Mouse (Mus musculus): ENCODE results near the gene Usp47. TPM values are rescaled to one million over a fixed set of nuclear protein-coding genes. Genes with fewer than 3 reads are reported as not detected.
A peak's percentile ranks its signal among the peaks of the same experiment; 100 is the strongest.

Usp47 gene
- polyA plus RNA-seq, 1 experiment = 6.7 TPM

DNA sequence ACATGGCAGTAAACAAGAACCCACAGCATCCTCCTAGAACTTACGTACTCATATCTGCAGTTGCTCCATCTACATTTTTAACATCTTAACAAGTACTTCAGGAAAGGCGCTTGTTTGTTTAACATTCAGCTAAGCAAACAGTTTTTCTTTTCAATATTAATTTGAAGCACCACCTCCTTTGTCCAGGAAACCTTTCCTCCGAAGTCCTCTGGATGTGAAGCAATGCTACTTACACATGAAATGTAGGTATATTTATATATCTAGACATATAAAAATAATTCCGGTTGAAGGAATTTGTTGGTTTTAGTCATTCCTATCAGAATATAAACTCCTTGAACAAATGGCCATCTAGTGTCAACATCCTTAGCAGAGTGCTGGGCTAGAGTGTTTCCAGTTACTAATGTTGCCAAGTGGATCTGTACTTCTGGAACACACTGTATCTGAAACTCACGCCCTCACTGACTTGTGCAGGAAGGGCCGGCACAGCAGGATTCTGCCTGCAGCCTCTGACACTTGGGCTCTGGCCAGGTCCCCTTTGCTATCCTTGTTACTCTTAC is 10.6 kb upstream of the Usp47 start:
- Histone ChIP-seq H3K4me1 (ENCODE audit: control insufficient read depth, insufficient read depth, insufficient read length, low read length) (no peaks in the 10 kb centered on the region), H3K27me3 (ENCODE audit: control insufficient read depth, insufficient read depth, low read length) (no peaks in the 10 kb centered on the region), H3K36me3 (ENCODE audit: control insufficient read depth, insufficient read depth, low read length) (no peaks in the 10 kb centered on the region), H3K27ac (ENCODE audit: insufficient read depth, low read depth, low read length) (no peak overlapping the region), H3K4me3 (ENCODE audit: low read depth, low read length) (no peak overlapping the region)
- 68% methylated on average over 6 of the region's 6 CpGs for WGBS
- TF ChIP-seq POLR2A (IDR thresholded peaks at IDR 0.05; ENCODE audit: low read depth, low read length) = no peak
- no peak for TF ChIP-seq CTCF (IDR thresholded peaks at IDR 0.05; ENCODE audit: extremely low read depth, insufficient read length, insufficient replicate concordance, low read depth, low read length)

DNA sequence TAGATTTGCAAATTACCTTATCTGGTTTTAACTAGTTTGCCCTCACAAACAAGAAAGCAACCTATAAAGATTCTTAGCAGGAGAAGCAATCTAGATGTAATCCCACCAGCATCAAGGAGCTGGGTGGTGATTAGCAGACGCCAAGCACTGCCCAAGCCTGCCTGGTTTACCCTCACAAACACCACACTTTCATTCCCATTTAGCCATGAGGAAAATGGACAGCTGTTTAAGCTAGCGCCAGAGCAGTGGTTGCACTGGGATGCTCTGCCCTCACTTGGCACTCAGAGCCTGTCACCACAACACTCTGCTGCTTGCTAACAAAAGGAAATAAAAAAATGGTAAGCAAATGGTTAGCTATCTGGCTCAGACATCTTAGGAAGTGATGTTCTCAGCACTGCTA is 9.2 kb upstream of the Usp47 start:
- TF ChIP-seq CTCF (IDR thresholded peaks at IDR 0.05; ENCODE audit: extremely low read depth, insufficient read length, insufficient replicate concordance, low read depth, low read length) (no peak), POLR2A (IDR thresholded peaks at IDR 0.05; ENCODE audit: low read depth, low read length) (no peak)
- Histone ChIP-seq H3K4me3 (ENCODE audit: low read depth, low read length) (no peak overlapping the region), H3K27me3 (ENCODE audit: control insufficient read depth, insufficient read depth, low read length) (no peaks in the 10 kb centered on the region), H3K27ac (ENCODE audit: insufficient read depth, low read depth, low read length) (no peak overlapping the region), H3K4me1 (ENCODE audit: control insufficient read depth, insufficient read depth, insufficient read length, low read length) (no peaks in the 10 kb centered on the region), H3K36me3 (ENCODE audit: control insufficient read depth, insufficient read depth, low read length) (no peaks in the 10 kb centered on the region)
- WGBS = 63% methylated on average over 2 of the region's 2 CpGs

DNA sequence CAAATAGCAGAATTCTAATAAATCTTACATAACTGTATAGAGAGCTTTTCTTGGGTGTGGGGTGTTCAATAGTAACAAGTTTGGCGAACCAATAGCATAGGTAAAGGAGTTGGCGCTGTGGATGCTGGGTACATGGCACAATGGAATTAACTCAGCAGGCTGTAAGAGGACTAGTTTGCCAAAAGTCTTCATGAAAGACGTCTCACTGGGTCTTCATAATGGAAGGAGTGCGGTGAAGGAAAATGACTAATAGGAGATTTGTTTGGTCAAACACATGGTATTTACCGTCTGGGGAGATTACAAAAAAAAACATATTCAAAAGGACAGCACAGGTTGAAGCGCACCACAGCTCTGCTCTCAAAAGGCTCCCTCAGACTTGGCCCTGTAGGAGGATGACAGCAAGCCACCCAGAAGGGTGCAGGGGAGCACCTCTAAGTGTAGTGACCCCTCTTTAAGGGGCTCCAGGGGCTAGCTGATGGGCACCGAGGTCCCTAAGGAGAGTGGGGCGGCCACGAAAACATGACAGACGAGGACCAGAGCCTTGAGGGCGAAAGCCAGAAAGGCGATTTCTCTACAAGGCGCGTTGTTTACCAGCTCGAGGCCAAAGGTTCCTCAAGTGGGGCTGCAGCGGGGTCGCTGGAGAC is 676 bp upstream of the Usp47 start:
- no peak for TF ChIP-seq CTCF (IDR thresholded peaks at IDR 0.05; ENCODE audit: extremely low read depth, insufficient read length, insufficient replicate concordance, low read depth, low read length)
- no peak for TF ChIP-seq POLR2A (IDR thresholded peaks at IDR 0.05; ENCODE audit: low read depth, low read length)
- WGBS = 20% methylated on average over 17 of the region's 17 CpGs
- Histone ChIP-seq H3K36me3 (ENCODE audit: control insufficient read depth, insufficient read depth, low read length) (no peaks in the 10 kb centered on the region), H3K27ac (ENCODE audit: insufficient read depth, low read depth, low read length) (peak overlapping the region; percentile 82), H3K4me1 (ENCODE audit: control insufficient read depth, insufficient read depth, insufficient read length, low read length) (peaks cover 2% of the 10 kb centered on the region; the same call in 1 of the 2 replicates), H3K27me3 (ENCODE audit: control insufficient read depth, insufficient read depth, low read length) (no peaks in the 10 kb centered on the region), H3K4me3 (ENCODE audit: low read depth, low read length) (peak overlapping the region; percentile 98)

DNA sequence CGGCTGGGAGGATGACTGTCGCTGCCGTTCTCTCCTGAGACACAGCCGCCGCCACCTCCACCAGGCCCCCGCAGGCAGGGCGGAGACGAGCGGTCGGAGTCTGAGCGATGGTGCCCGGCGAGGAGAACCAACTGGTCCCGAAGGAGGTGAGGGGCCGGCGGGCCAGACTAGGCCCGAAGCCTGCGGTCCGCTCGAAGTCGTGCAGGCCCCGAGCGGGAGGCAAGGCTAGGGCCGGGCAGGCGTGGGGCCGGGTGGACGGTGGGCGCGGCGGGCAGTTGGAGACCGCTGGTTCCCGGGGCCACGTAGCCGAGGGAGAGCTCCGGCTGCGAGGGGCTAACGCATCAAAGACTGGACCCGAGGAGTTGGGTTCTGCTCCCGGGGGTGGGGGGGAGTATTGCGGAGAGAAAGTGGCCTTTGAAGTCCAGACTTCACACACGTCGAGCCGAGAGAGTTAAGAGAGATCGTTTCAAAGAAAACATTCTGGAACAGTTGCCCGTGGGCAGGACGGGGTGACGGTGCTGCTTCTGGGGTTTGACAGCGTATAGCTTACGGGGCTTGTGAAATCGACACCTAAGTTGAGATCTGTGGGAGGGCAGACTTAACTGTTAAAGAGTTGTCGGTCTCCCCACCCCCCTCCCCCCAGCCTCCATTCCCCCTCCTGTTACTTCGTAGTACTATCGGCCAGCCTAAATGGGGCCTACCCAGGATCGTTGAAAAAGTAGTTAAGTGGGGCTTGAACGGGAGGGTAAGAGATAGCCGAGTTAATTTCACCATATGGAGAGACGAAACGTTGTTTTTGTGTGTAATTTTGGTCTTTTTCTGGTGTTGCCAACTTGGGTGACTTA is 519 bp downstream of the Usp47 start:
- Histone ChIP-seq H3K27me3 (ENCODE audit: control insufficient read depth, insufficient read depth, low read length) (no peaks in the 10 kb centered on the region), H3K36me3 (ENCODE audit: control insufficient read depth, insufficient read depth, low read length) (0 out of 2 replicates have a peak, but pooled peaks cover 2% of the 10 kb centered on the region), H3K4me1 (ENCODE audit: control insufficient read depth, insufficient read depth, insufficient read length, low read length) (peaks cover 2% of the 10 kb centered on the region; the same call in 1 of the 2 replicates), H3K27ac (ENCODE audit: insufficient read depth, low read depth, low read length) (peak overlapping the region; percentile 91), H3K4me3 (ENCODE audit: low read depth, low read length) (peak overlapping the region; percentile 98)
- WGBS = under 1% methylated on average over 58 of the region's 58 CpGs
- no peak for TF ChIP-seq POLR2A (IDR thresholded peaks at IDR 0.05; ENCODE audit: low read depth, low read length)
- TF ChIP-seq CTCF (IDR thresholded peaks at IDR 0.05; ENCODE audit: extremely low read depth, insufficient read length, insufficient replicate concordance, low read depth, low read length) = no peak

DNA sequence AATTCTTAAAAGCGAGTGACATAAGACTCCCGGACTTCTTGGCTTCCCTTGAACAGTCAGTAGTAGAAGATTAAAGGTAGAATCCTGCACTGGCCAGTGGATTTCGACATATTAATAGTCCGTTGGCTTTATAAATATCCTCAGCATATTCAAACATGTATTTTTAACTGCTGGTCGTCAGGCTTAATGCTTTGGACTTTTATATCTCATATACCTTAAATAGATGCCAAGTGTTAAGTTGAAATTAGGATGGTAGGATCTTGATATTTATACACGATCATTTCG is 1.1 kb downstream of the Usp47 start:
- Histone ChIP-seq H3K27ac (ENCODE audit: insufficient read depth, low read depth, low read length) (peak overlapping the region; percentile 44), H3K4me1 (ENCODE audit: control insufficient read depth, insufficient read depth, insufficient read length, low read length) (peaks cover 2% of the 10 kb centered on the region; the same call in 1 of the 2 replicates), H3K4me3 (ENCODE audit: low read depth, low read length) (no peak overlapping the region), H3K36me3 (ENCODE audit: control insufficient read depth, insufficient read depth, low read length) (peaks cover 2% of the 10 kb centered on the region; the same call in 1 of the 2 replicates), H3K27me3 (ENCODE audit: control insufficient read depth, insufficient read depth, low read length) (no peaks in the 10 kb centered on the region)
- no peak for TF ChIP-seq CTCF (IDR thresholded peaks at IDR 0.05; ENCODE audit: extremely low read depth, insufficient read length, insufficient replicate concordance, low read depth, low read length)
- TF ChIP-seq POLR2A (IDR thresholded peaks at IDR 0.05; ENCODE audit: low read depth, low read length) = no peak
- WGBS = 4% methylated on average over 7 of the region's 7 CpGs

DNA sequence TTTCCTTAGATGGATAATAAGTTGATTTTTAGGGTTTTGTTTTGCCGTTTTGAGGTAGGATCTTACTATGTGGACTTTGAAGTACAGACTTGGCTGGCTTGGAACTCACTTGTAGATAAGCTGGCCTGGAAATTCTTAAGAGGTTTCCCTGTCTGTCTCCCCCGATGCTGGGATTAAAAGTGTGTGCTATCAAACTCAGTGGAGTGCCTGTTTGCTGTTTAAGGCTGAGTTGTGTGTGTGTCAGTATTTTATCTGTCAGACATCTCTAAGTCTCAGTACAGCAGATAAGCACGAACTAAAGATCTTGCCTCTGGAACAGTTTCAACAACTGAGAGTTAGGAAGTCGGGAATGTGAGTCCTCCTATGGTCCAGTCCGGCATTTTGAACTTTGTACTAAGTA is 1.6 kb downstream of the Usp47 start:
- H3K4me1 ChIP-seq (ENCODE audit: control insufficient read depth, insufficient read depth, insufficient read length, low read length) = peaks cover 2% of the 10 kb centered on the region; the same call in 1 of the 2 replicates
- no peak overlapping the region for H3K4me3 ChIP-seq (ENCODE audit: low read depth, low read length)
- H3K27ac ChIP-seq (ENCODE audit: insufficient read depth, low read depth, low read length) = peak overlapping the region; percentile 81
- no peaks in the 10 kb centered on the region for H3K27me3 ChIP-seq (ENCODE audit: control insufficient read depth, insufficient read depth, low read length)
- peaks cover 2% of the 10 kb centered on the region; the same call in 1 of the 2 replicates for H3K36me3 ChIP-seq (ENCODE audit: control insufficient read depth, insufficient read depth, low read length)
- TF ChIP-seq CTCF (IDR thresholded peaks at IDR 0.05; ENCODE audit: extremely low read depth, insufficient read length, insufficient replicate concordance, low read depth, low read length) = no peak
- no peak for TF ChIP-seq POLR2A (IDR thresholded peaks at IDR 0.05; ENCODE audit: low read depth, low read length)
- 5% methylated on average over 5 of the region's 5 CpGs for WGBS

DNA sequence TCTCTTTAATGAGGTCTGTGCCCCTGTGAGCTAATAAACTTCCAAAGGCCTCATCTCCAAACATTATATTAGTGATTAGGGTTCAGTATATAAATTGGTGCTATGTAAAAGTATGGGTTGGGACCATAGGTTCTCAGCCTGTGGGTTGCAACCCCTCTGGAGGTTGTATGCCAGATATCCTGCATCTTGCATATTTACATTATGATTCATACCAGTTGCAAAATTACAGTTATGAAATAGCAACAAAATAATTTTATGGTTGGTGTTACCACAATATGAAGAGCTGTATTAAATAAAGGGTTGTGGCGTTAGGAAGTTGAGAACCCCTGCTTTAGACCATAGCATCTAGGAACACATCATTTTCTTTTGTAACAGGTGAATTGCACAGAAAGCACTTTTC is 7.3 kb downstream of the Usp47 start:
- 92% methylated on average over 1 of the region's 1 CpGs for WGBS
- Histone ChIP-seq H3K27me3 (ENCODE audit: control insufficient read depth, insufficient read depth, low read length) (no peaks in the 10 kb centered on the region), H3K4me1 (ENCODE audit: control insufficient read depth, insufficient read depth, insufficient read length, low read length) (peaks cover 2% of the 10 kb centered on the region; the same call in 1 of the 2 replicates), H3K27ac (ENCODE audit: insufficient read depth, low read depth, low read length) (no peak overlapping the region), H3K4me3 (ENCODE audit: low read depth, low read length) (no peak overlapping the region), H3K36me3 (ENCODE audit: control insufficient read depth, insufficient read depth, low read length) (peaks cover 2% of the 10 kb centered on the region; the same call in 1 of the 2 replicates)
- TF ChIP-seq CTCF (IDR thresholded peaks at IDR 0.05; ENCODE audit: extremely low read depth, insufficient read length, insufficient replicate concordance, low read depth, low read length) (no peak), POLR2A (IDR thresholded peaks at IDR 0.05; ENCODE audit: low read depth, low read length) (no peak)
